Mouse (Mus musculus) heart, embryonic 14.5 days (tissue): Measurements from ENCODE around the gene Fbxl5. TPM values are rescaled to one million over a fixed set of nuclear protein-coding genes. Genes with fewer than 3 reads are reported as not detected.

Experiments
- ATAC-seq: fragments of 200-750 bp; cut with Nextera tagmentation; 2 replicates; pipeline ENCODE4 v1.8.0; 2017; ENCODE audit warnings: low read depth, moderate TSS enrichment; ENCODE audit not compliant: insufficient number of reproducible peaks, insufficient read depth, low FRiP score
- H3K27ac ChIP-seq, 2 experiments: fragments of 200-500 bp in 1 of 2; fragments of 300-500 bp in 1 of 2; sonication (generic) in 1 of 2; replicated peaks in 1 of 2; 2 replicates each; pipeline ENCODE4 v1.5.1; 2012 to 2014; ENCODE audit warnings: low read depth in 2 of 2, low read length in 2 of 2, control low read depth in 1 of 2, mild to moderate bottlenecking in 1 of 2, mixed read lengths in 1 of 2; ENCODE audit not compliant: control insufficient read depth in 1 of 2, insufficient read depth in 1 of 2
- H3K27me3 ChIP-seq: fragments of 300-500 bp; sonication (generic); 2 replicates; pipeline ENCODE4 v1.6.1; 2014; ENCODE audit warnings: mild to moderate bottlenecking, low read length, control low read depth; ENCODE audit not compliant: control insufficient read depth, insufficient read depth
- H3K36me3 ChIP-seq: fragments of 300-500 bp; sonication (generic); 2 replicates; pipeline ENCODE4 v1.6.1; 2014; ENCODE audit warnings: mild to moderate bottlenecking, control low read depth, low read length, mixed read lengths; ENCODE audit not compliant: control insufficient read depth, insufficient read depth
- H3K4me1 ChIP-seq, 2 experiments: fragments of 200-500 bp in 1 of 2; fragments of 300-500 bp in 1 of 2; sonication (generic) in 1 of 2; 2 replicates each; pipeline ENCODE4 v1.6.1; 2012 to 2014; ENCODE audit warnings: low read length in 2 of 2, control low read depth in 1 of 2, mixed read lengths in 1 of 2; ENCODE audit not compliant: control insufficient read depth in 2 of 2, insufficient read depth in 2 of 2
- H3K4me2 ChIP-seq: fragments of 300-500 bp; sonication (generic); 2 replicates; pipeline ENCODE4 v1.6.1; 2014; ENCODE audit warnings: mild to moderate bottlenecking, low read length
- H3K4me3 ChIP-seq, 2 experiments: fragments of 200-500 bp in 1 of 2; fragments of 300-500 bp in 1 of 2; sonication (generic) in 1 of 2; 2 replicates each; pipeline ENCODE4 v1.5.1; 2012 to 2014; ENCODE audit warnings: low read length in 2 of 2, mild to moderate bottlenecking in 2 of 2, control low read depth in 1 of 2, low read depth in 1 of 2, moderate library complexity in 1 of 2; ENCODE audit not compliant: control insufficient read depth in 1 of 2, insufficient read depth in 1 of 2
- H3K9ac ChIP-seq: fragments of 300-500 bp; sonication (generic); 2 replicates; pipeline ENCODE4 v1.6.1; 2014; ENCODE audit warnings: mild to moderate bottlenecking, low read length
- H3K9me3 ChIP-seq: fragments of 300-500 bp; sonication (generic); 2 replicates; pipeline ENCODE4 v1.6.1; 2016; ENCODE audit warnings: low read length, control low read depth; ENCODE audit not compliant: control insufficient read depth
- WGBS: fragments of 180-500 bp; shearing (Covaris S2); extraction: QIAGEN DNeasy Blood & Tissue Kit; methylation state at CpG from one replicate; pipeline ENCODE4 v1.1.7; 2014; 5-methylcytosine and 5-hydroxymethylcytosine counted together
- polyA plus RNA-seq: library from polyadenylated mRNA; unstranded; fragments of >200 nt; fragmentation: Nextera tagmentation; extraction: Ambion mirVana; gene quantifications from 2 replicates; pipeline ENCODE4 v1.2.1, GENCODE M21; 2014

Fbxl5 gene
- polyA plus RNA-seq, result 53.8 and 54.1 TPM in 2 replicates

DNA sequence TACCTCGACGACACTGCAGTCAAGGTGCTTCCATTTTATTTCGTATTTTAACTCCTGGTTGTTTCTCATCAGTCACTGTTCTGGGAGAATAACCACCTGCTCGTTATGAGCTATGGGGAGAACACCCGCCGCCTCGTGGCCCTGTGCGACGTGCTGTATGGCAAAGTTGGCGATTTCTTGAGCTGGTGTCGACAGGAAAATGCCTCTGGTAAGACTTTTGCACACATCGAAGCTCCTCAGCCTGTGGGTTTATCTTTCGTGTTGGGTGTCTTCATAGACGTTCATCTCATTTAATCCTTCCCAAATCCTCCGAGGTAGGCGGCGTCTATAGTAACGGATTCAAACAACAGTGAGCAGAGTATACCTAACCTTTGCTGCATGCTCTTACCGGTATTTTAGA lies at the start of gene Fbxl5:
Fbxl5 (minus strand) TSS at position 101 of the 400 bp plus-strand sequence.
- Histone ChIP-seq H3K4me3 (no peak within 1 kb of the TSS), H3K27me3 (no peaks in the 10 kb centered on the region), H3K36me3 (no peaks in the 10 kb centered on the region), H3K27ac (no peak within 1 kb of the TSS), H3K9me3 (no peaks in the 10 kb centered on the region), H3K9ac (no peak within 1 kb of the TSS), H3K4me2 (no peak within 1 kb of the TSS), H3K4me1 (no peaks in the 10 kb centered on the region)
- 75% methylated on average over 19 of the region's 19 CpGs for WGBS
- no peak for ATAC-seq

DNA sequence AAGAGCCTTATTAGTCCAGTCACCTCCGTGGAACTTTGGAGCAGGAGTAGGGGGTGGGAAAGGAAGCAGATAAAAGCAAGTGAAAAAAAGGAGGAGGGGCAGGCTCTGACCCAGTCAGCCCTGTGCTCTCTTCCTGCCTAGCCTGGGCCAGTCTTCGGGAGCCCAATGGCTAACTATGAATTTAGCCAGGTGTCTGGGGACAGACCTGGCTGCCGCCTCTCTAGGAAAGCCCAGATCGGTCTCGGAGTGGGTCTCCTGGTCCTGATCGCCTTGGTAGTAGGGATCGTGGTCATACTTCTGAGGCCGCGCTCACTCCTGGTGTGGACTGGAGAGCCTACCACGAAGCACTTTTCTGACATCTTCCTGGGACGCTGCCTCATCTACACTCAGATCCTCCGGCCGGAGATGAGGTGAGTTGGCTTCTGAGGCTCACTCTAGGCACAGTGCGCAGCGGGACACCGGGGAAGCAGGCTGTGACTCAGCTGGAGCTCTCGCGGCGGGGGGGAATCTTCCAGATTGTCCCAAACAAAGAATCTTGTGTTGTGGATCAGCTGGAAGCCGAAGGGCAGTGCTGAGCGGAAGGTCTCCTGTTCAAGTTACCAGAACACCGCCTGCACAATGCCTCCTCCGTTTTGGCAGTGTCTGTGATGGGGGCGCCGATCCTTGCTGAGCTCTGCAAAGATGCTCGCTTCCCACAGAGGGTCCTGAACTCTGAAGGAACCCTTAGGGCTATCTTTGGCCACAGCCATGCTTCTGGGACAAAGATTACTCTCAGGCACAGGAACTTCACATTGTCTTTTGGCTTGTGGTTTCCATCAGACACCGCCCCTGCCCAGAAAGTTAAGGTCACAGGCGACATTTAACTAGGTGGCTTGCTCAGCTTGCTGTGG lies 47.5 kb upstream of the Fbxl5 start:
- Histone ChIP-seq H3K36me3 (no peaks in the 10 kb centered on the region), H3K9ac (peak overlapping the region; percentile 73), H3K27me3 (no peaks in the 10 kb centered on the region), H3K4me2 (peak overlapping the region; percentile 90), H3K9me3 (no peaks in the 10 kb centered on the region), H3K4me3 (peak overlapping the region; percentile 52 to 62), H3K27ac (peak overlapping the region; percentile 70), H3K4me1 (peaks cover 2 to 6% of the 10 kb centered on the region in 2 experiments; a peak in 3 of 4 replicates)
- ATAC-seq, result peak; percentile 81
- 1% methylated on average over 28 of the region's 28 CpGs for WGBS

DNA sequence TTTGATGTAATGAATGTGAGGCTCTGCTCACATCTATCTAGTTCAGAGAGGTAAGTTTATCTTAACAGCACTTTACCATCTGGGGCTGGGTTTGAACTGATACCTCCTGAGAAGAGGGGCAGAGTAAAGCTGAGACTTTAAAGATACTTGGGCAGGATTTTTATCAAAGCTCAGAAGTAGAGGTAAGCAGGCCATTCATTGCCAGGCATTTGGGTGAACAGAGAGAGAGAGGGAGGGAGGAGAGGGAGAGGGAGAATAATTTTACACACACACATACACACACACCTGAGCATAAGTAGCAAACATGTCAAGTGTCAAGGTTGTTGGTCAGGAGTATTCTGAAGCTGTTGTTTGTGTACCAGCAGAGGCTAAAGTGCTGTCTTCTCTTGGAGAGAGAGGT lies 46.8 kb upstream of the Fbxl5 start, which contains the start of gene Cd38:
Cd38 (plus strand) TSS at position 301 of the 400 bp plus-strand sequence.
- H3K36me3 ChIP-seq, result no peaks in the 10 kb centered on the region
- peak within 1 kb of the TSS; percentile 52 to 62 for H3K4me3 ChIP-seq
- peak within 1 kb of the TSS; percentile 90 for H3K4me2 ChIP-seq
- H3K9me3 ChIP-seq, result no peaks in the 10 kb centered on the region
- no peak for ATAC-seq
- H3K4me1 ChIP-seq, result peaks cover 2 to 6% of the 10 kb centered on the region in 2 experiments; a peak in 3 of 4 replicates
- peak within 1 kb of the TSS; percentile 73 for H3K9ac ChIP-seq
- no peaks in the 10 kb centered on the region for H3K27me3 ChIP-seq
- peak within 1 kb of the TSS; percentile 70 for H3K27ac ChIP-seq

DNA sequence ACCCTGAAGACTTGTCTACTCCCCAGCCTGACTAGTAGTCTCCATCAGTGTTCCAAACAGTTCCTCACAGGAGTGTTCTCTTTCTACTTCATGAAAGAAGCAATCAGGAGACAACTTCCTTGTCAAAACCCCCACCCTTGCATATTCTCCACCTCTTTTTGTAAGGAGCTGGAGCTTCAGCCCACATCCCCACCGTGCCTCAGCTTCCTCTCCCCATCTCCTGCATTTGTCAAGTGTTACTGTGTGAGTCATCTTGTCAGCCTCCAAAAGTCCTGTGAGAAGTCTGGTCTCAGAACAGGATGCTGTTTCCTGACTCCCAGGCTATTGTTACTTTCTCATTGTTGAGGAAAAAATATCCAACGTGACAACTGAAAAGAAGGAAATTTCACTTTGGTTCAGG lies 43.9 kb upstream of the Fbxl5 start:
- 45% methylated on average over 2 of the region's 2 CpGs for WGBS
- Histone ChIP-seq H3K4me2 (no peak overlapping the region), H3K27ac (0 out of 4 replicates have a peak overlapping the region, but pooled peaks of 1 of the 2 experiments have one; percentile 33), H3K9me3 (no peaks in the 10 kb centered on the region), H3K4me1 (peaks cover 4 to 6% of the 10 kb centered on the region in 2 experiments; a peak in 3 of 4 replicates), H3K36me3 (no peaks in the 10 kb centered on the region), H3K27me3 (no peaks in the 10 kb centered on the region), H3K4me3 (no peak overlapping the region), H3K9ac (no peak overlapping the region)
- ATAC-seq, result no peak

DNA sequence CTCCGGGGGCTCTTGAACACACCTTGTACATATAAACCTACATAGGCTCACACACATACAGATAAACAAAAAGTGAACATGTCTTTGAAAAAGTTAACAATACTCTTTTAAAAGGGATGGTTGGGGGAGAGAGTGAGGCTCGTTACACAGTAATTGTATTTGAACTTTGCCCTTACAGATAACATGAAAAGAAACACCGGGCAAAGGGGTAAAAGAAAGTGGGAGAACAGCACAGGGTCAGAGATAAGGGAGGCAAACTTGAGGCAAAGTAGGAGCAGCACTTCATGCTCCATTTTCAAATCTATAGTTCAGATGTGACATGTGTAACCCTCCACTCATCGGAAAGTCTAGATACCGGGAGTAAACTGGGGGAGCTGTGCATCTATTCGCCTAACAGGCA lies 42.2 kb upstream of the Fbxl5 start:
- Histone ChIP-seq H3K4me3 (no peak overlapping the region), H3K36me3 (no peaks in the 10 kb centered on the region), H3K4me1 (peaks cover 8 to 11% of the 10 kb centered on the region in 2 experiments), H3K9ac (no peak overlapping the region), H3K27ac (no peak overlapping the region), H3K27me3 (no peaks in the 10 kb centered on the region), H3K4me2 (no peak overlapping the region), H3K9me3 (no peaks in the 10 kb centered on the region)
- WGBS, result 48% methylated on average over 6 of the region's 6 CpGs
- no peak for ATAC-seq

DNA sequence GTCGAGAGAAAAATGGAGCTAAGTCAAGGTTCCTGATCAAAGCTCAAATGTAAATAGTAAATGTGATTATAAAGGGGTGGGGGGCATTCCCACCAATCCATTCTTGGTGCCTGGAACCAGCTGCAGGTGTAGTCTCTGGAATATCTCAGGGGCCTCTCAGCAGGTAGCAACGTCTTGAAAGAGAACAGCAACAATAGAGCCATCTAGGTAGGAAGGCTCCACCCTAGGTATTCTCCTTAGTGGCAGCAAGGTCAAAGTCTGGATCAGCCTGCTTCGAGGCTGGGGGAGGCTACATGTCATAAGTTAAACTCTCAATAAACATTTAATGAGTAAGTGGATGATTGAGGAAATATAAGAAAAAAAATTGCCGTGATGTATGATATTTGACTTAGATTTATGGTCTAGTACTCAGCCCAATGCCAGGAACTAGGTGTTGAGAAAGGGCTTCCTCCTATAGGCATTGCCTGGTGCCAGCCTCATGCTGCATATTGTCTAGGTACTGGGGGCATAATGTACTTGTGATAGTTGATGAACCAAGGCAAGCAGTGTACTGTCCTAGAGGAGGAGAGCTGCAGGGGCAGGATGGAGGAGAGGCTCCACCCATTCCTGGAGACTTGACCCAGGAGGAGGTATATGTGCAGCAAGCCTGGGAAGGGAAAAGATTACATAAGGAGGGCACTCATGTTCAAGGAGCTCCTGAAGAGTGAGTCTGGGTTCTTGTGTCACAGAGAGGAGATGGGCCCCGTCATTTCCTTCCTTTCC lies 39.4 kb upstream of the Fbxl5 start:
- H3K4me2 ChIP-seq, result no peak overlapping the region
- H3K27ac ChIP-seq, result no peak overlapping the region
- ATAC-seq, result no peak
- no peaks in the 10 kb centered on the region; the same call in 1 of the 2 replicates for H3K9me3 ChIP-seq
- no peaks in the 10 kb centered on the region for H3K27me3 ChIP-seq
- no peak overlapping the region for H3K9ac ChIP-seq
- no peaks in the 10 kb centered on the region for H3K36me3 ChIP-seq
- 70% methylated on average over 5 of the region's 5 CpGs for WGBS
- no peak overlapping the region for H3K4me3 ChIP-seq
- H3K4me1 ChIP-seq, result peaks cover 5 to 8% of the 10 kb centered on the region in 2 experiments; a peak in 3 of 4 replicates

DNA sequence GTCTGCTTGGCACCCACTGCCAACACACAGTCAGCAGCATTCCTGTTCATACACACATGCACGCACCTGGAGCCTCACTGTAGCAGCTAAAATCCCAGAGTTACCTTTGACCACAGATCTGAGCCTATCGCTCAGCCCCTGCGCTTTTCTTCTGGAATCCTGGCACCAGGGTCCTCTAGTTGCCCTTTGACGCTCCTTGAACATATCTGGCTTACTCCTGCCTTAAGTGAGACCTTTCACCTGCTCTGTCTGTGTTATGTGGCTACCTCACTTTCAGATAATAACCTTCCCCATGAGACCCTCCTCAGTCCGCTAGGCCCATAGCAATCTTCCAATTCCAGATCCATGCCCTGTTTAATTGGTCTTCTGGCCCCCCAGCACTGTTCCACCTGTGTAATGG lies 38.7 kb upstream of the Fbxl5 start:
- Histone ChIP-seq H3K4me3 (no peak overlapping the region), H3K4me1 (peaks cover 5 to 8% of the 10 kb centered on the region in 2 experiments; a peak in 3 of 4 replicates), H3K27me3 (no peaks in the 10 kb centered on the region), H3K36me3 (no peaks in the 10 kb centered on the region), H3K27ac (no peak overlapping the region), H3K4me2 (peak overlapping the region; percentile 32; the same call in 1 of the 2 replicates), H3K9ac (no peak overlapping the region), H3K9me3 (no peaks in the 10 kb centered on the region; the same call in 1 of the 2 replicates)
- ATAC-seq, result no peak
- WGBS, result 82% methylated on average over 5 of the region's 5 CpGs
